Mouse (Mus musculus) olfactory bulb, adult 2 months (tissue): Measurements from ENCODE around the gene Rps12-ps3.

Experiments used
- CTCF ChIP-seq: fragments of 200-500 bp; IDR thresholded peaks from 2 replicates; pipeline ENCODE4 v1.5.1; 2012; ENCODE audit warnings: low read depth, mild to moderate bottlenecking, low read length, moderate library complexity; ENCODE audit not compliant: insufficient read depth
- POLR2A ChIP-seq: fragments of 200-500 bp; IDR thresholded peaks from 2 replicates; pipeline ENCODE4 v1.6.1; 2012; ENCODE audit warnings: mild to moderate bottlenecking, low read depth, low read length, moderate library complexity; ENCODE audit not compliant: insufficient read depth

DNA sequence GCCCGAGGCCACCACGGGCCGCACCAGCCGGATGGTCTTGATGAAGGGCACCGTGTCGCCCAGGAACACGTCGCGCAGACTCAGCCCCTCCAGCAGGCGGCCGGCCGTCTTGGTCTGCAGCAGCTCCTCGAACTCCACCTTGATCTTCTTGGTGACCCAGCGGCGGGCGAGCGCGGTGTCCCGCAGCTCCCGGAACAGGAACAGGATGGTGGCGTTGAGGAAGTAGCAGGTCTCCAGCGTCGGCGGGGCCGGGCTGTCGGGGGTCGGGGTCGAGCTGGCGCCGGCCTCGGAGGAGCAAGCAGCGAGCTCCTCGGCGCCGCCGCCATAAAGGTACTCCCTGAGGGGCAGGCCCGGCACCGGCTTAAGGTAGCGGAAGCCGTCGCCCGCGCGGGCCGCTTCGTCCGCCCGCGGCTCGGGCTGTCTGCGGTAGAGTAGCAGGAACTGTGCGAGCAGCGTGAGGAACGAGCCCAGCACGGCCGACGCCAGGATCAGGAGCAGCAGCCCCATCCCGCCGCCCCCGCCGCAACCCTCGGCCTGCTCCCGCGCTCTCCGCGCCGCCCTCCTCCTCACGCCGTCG, 23.1 kb downstream of the Rps12-ps3 start:
- TF ChIP-seq POLR2A (no peak), CTCF (no peak)
